Mouse (Mus musculus) testis, adult 2 months (tissue): ENCODE results near the gene Hip1.

Experiments
- CTCF ChIP-seq: fragments of 200-500 bp; IDR thresholded peaks from 2 replicates; pipeline ENCODE4 v1.5.1; 2012; ENCODE audit warnings: low read depth, mild to moderate bottlenecking, inconsistent platforms, low read length, moderate library complexity; ENCODE audit not compliant: control insufficient read depth, insufficient read depth, insufficient replicate concordance
- POLR2A ChIP-seq: fragments of 200-500 bp; IDR thresholded peaks from 2 replicates; pipeline ENCODE4 v1.6.1; 2012; ENCODE audit warnings: low read depth, mild to moderate bottlenecking, inconsistent platforms, low read length, moderate library complexity; ENCODE audit not compliant: control insufficient read depth

- TF ChIP-seq CTCF: no peak
- TF ChIP-seq POLR2A: no peak
Measured at GRCm38 (mm10) chr5:135457961-135458360, 87.0 kb downstream of the Hip1 start.
